Mouse (Mus musculus) forebrain, embryonic 15.5 days (tissue): Measurements from ENCODE around the gene Gabarapl1. TPM values are rescaled to one million over a fixed set of nuclear protein-coding genes. Genes with fewer than 3 reads are reported as not detected.
"Not testable (repeated sequence)": the region's sequence is repeated elsewhere in the genome, so short reads cannot be mapped to it uniquely, and the experiment has no call there.

Experiments
- ATAC-seq: fragments of 200-750 bp; cut with Nextera tagmentation; replicated peaks from 2 replicates; pipeline ENCODE4 v1.8.0; 2017; ENCODE audit warnings: mild to moderate bottlenecking, moderate TSS enrichment, moderate library complexity
- H3K27ac ChIP-seq: fragments of 300-500 bp; sonication (generic); replicated peaks from 2 replicates; pipeline ENCODE4 v1.5.1; 2015; ENCODE audit warnings: mild to moderate bottlenecking, inconsistent platforms
- H3K27me3 ChIP-seq: fragments of 300-500 bp; sonication (generic); 2 replicates; pipeline ENCODE4 v1.6.1; 2015; ENCODE audit warnings: inconsistent platforms
- H3K36me3 ChIP-seq: fragments of 300-500 bp; sonication (generic); 2 replicates; pipeline ENCODE4 v1.6.1; 2015; ENCODE audit warnings: mild to moderate bottlenecking, inconsistent platforms
- H3K4me1 ChIP-seq: fragments of 300-500 bp; sonication (generic); 2 replicates; pipeline ENCODE4 v1.6.1; 2015; ENCODE audit warnings: inconsistent platforms
- H3K4me2 ChIP-seq: fragments of 300-500 bp; sonication (generic); replicated peaks from 2 replicates; pipeline ENCODE4 v1.6.1; 2015; ENCODE audit warnings: mild to moderate bottlenecking, inconsistent platforms
- H3K4me3 ChIP-seq: fragments of 300-500 bp; sonication (generic); 2 replicates; pipeline ENCODE4 v1.5.1; 2015; ENCODE audit warnings: mild to moderate bottlenecking, inconsistent platforms
- H3K9ac ChIP-seq: fragments of 300-500 bp; sonication (generic); replicated peaks from 2 replicates; pipeline ENCODE4 v1.6.1; 2015; ENCODE audit warnings: mild to moderate bottlenecking, inconsistent platforms
- H3K9me3 ChIP-seq: fragments of 300-500 bp; sonication (generic); 2 replicates; pipeline ENCODE4 v1.6.1; 2016; ENCODE audit warnings: inconsistent platforms
- WGBS: fragments of 180-500 bp; shearing (Covaris S2); methylation state at CpG from one replicate; pipeline ENCODE4 v1.1.7; 2015; ENCODE audit warnings: mixed read lengths; 5-methylcytosine and 5-hydroxymethylcytosine counted together
- polyA plus RNA-seq: library from polyadenylated mRNA; unstranded; fragments of >200 nt; fragmentation: Nextera tagmentation; extraction: Ambion mirVana; gene quantifications from 2 replicates; pipeline ENCODE4 v1.2.1, GENCODE M21; 2015

Gabarapl1 gene
- 186 and 197 TPM in 2 replicates for polyA plus RNA-seq

- under 1% methylated on average over 55 of the region's 55 CpGs for WGBS
- Histone ChIP-seq H3K36me3 (peaks cover 9% of the 10 kb centered on the region), H3K9ac (peak within 1 kb of the TSS; percentile 87), H3K4me3 (peak within 1 kb of the TSS; percentile 78), H3K27ac (peak within 1 kb of the TSS; percentile 85), H3K9me3 (no peaks in the 10 kb centered on the region), H3K4me2 (peak within 1 kb of the TSS; percentile 59), H3K4me1 (peaks cover 29% of the 10 kb centered on the region), H3K27me3 (no peaks in the 10 kb centered on the region)
- peak; percentile 88 for ATAC-seq
These were observed at the start of gene Gabarapl1 for GRCm38 (mm10) chr6:129532942-129533860. Gene Gabarapl1 (plus strand): TSS chr6:129533160.

GRCm38 (mm10) chr6:129494924-129495323, 38.0 kb upstream of the Gabarapl1 start:
- Histone ChIP-seq H3K4me3 (no peak overlapping the region), H3K27ac (no peak overlapping the region), H3K4me2 (no peak overlapping the region), H3K9ac (no peak overlapping the region), H3K36me3 (no peaks in the 10 kb centered on the region), H3K4me1 (no peaks in the 10 kb centered on the region), H3K9me3 (no peaks in the 10 kb centered on the region), H3K27me3 (no peaks in the 10 kb centered on the region)
- 85% methylated on average over 4 of the region's 4 CpGs for WGBS
- no peak for ATAC-seq

GRCm38 (mm10) chr6:129497345-129498218, 35.4 kb upstream of the Gabarapl1 start:
- Histone ChIP-seq H3K27me3 (no peaks in the 10 kb centered on the region), H3K36me3 (no peaks in the 10 kb centered on the region), H3K4me2 (no peak overlapping the region), H3K9me3 (no peaks in the 10 kb centered on the region), H3K27ac (no peak overlapping the region), H3K4me1 (no peaks in the 10 kb centered on the region), H3K9ac (no peak overlapping the region), H3K4me3 (no peak overlapping the region)
- no peak for ATAC-seq
- 88% methylated on average over 3 of the region's 3 CpGs for WGBS

- H3K9ac ChIP-seq, H3K4me1 ChIP-seq, H3K9me3 ChIP-seq, ATAC-seq, H3K36me3 ChIP-seq, H3K4me2 ChIP-seq, H3K27ac ChIP-seq, H3K4me3 ChIP-seq, H3K27me3 ChIP-seq: not testable (repeated sequence)
- WGBS, result 79% methylated on average over 1 of the region's 1 CpGs
These were observed 33.4 kb upstream of the Gabarapl1 start for GRCm38 (mm10) chr6:129499516-129499915.

- 86% methylated on average over 2 of the region's 2 CpGs for WGBS
- H3K4me2 ChIP-seq, result no peak overlapping the region
- H3K27ac ChIP-seq, result no peak overlapping the region
- no peak overlapping the region for H3K4me3 ChIP-seq
- H3K9me3 ChIP-seq, result no peaks in the 10 kb centered on the region
- ATAC-seq, result no peak
- no peaks in the 10 kb centered on the region for H3K27me3 ChIP-seq
- H3K4me1 ChIP-seq, result no peaks in the 10 kb centered on the region
- no peak overlapping the region for H3K9ac ChIP-seq
- no peaks in the 10 kb centered on the region for H3K36me3 ChIP-seq
These were observed 29.5 kb upstream of the Gabarapl1 start for GRCm38 (mm10) chr6:129503471-129503870.

- Histone ChIP-seq H3K27ac (no peak within 1 kb of the TSS), H3K27me3 (no peaks in the 10 kb centered on the region), H3K9me3 (no peaks in the 10 kb centered on the region), H3K9ac (no peak within 1 kb of the TSS), H3K36me3 (no peaks in the 10 kb centered on the region), H3K4me1 (no peaks in the 10 kb centered on the region), H3K4me2 (no peak within 1 kb of the TSS), H3K4me3 (no peak within 1 kb of the TSS)
- ATAC-seq, result no peak
- 88% methylated on average over 9 of the region's 9 CpGs for WGBS
These were observed 25.9 kb upstream of the Gabarapl1 start, which contains the start of gene Olr1 for GRCm38 (mm10) chr6:129507024-129507423. Gene Olr1 (minus strand): TSS chr6:129507165.

- Histone ChIP-seq H3K27me3 (no peaks in the 10 kb centered on the region), H3K4me3 (no peak overlapping the region), H3K27ac (no peak overlapping the region), H3K4me1 (no peaks in the 10 kb centered on the region; the same call in 1 of the 2 replicates), H3K4me2 (no peak overlapping the region), H3K9ac (no peak overlapping the region), H3K36me3 (no peaks in the 10 kb centered on the region), H3K9me3 (no peaks in the 10 kb centered on the region)
- 69% methylated on average over 6 of the region's 6 CpGs for WGBS
- no peak for ATAC-seq
These were observed 22.6 kb upstream of the Gabarapl1 start for GRCm38 (mm10) chr6:129510120-129510911.

GRCm38 (mm10) chr6:129512367-129512766, 20.6 kb upstream of the Gabarapl1 start, which contains the start of gene Tmem52b:
Gene Tmem52b (plus strand): TSS chr6:129512555.
- H3K27ac ChIP-seq, result no peak within 1 kb of the TSS
- H3K9ac ChIP-seq, result no peak within 1 kb of the TSS
- H3K4me1 ChIP-seq, result no peaks in the 10 kb centered on the region; the same call in 1 of the 2 replicates
- WGBS, result 81% methylated on average over 3 of the region's 3 CpGs
- no peaks in the 10 kb centered on the region for H3K9me3 ChIP-seq
- ATAC-seq, result no peak
- no peak within 1 kb of the TSS for H3K4me3 ChIP-seq
- no peaks in the 10 kb centered on the region for H3K36me3 ChIP-seq
- H3K4me2 ChIP-seq, result no peak within 1 kb of the TSS
- H3K27me3 ChIP-seq, result no peaks in the 10 kb centered on the region

- H3K9me3 ChIP-seq, result no peaks in the 10 kb centered on the region
- H3K36me3 ChIP-seq, result no peaks in the 10 kb centered on the region
These were observed 20.1 kb upstream of the Gabarapl1 start for GRCm38 (mm10) chr6:129512868-129513267.

GRCm38 (mm10) chr6:129513409-129513808, 19.6 kb upstream of the Gabarapl1 start:
- Histone ChIP-seq H3K27me3 (no peaks in the 10 kb centered on the region), H3K4me3 (no peak overlapping the region), H3K4me2 (no peak overlapping the region), H3K27ac (no peak overlapping the region), H3K9me3 (no peaks in the 10 kb centered on the region), H3K36me3 (no peaks in the 10 kb centered on the region), H3K4me1 (no peaks in the 10 kb centered on the region; the same call in 1 of the 2 replicates), H3K9ac (no peak overlapping the region)
- ATAC-seq, result no peak
- WGBS, result 76% methylated on average over 1 of the region's 1 CpGs

More at GRCm38 (mm10) chr6:129512868-129513267, 20.1 kb upstream of the Gabarapl1 start:
- no peak overlapping the region for H3K27ac ChIP-seq
- H3K9ac ChIP-seq, result no peak overlapping the region
- ATAC-seq, result no peak
- no peak overlapping the region for H3K4me2 ChIP-seq
- 83% methylated on average over 8 of the region's 8 CpGs for WGBS
- no peaks in the 10 kb centered on the region; the same call in 1 of the 2 replicates for H3K4me1 ChIP-seq
- H3K4me3 ChIP-seq, result no peak overlapping the region
- no peaks in the 10 kb centered on the region for H3K27me3 ChIP-seq

GRCm38 (mm10) chr6:129514376-129514775, 18.6 kb upstream of the Gabarapl1 start:
- WGBS, result 75% methylated on average over 2 of the region's 2 CpGs

More at GRCm38 (mm10) chr6:129514376-129514775, 18.6 kb upstream of the Gabarapl1 start:
- no peak overlapping the region for H3K4me2 ChIP-seq
- no peak for ATAC-seq
- H3K4me1 ChIP-seq, result no peaks in the 10 kb centered on the region; the same call in 1 of the 2 replicates
- H3K4me3 ChIP-seq, result no peak overlapping the region
- no peak overlapping the region for H3K27ac ChIP-seq
- H3K9me3 ChIP-seq, result no peaks in the 10 kb centered on the region
- H3K36me3 ChIP-seq, result no peaks in the 10 kb centered on the region
- no peak overlapping the region for H3K9ac ChIP-seq
- H3K27me3 ChIP-seq, result no peaks in the 10 kb centered on the region
